Mouse (Mus musculus) gastrocnemius, postnatal 25 days (tissue): Measurements from ENCODE around the gene Gm13128. TPM values are rescaled to one million over a fixed set of nuclear protein-coding genes. Genes with fewer than 3 reads are reported as not detected.
"Not testable (repeated sequence)": the region's sequence is repeated elsewhere in the genome, so short reads cannot be mapped to it uniquely, and the experiment has no call there.

ENCODE experiments used
- DNase-seq: peaks from one replicate; pipeline ENCODE4 v3.0.0; 2022
- long read RNA-seq, 2 experiments: library from polyadenylated mRNA; stranded (forward); transcript quantifications; one replicate each; pipeline ENCODE4 v2.0.0; 2021
- total RNA-seq, 2 experiments: library from RNA; stranded (reverse); gene quantifications; 1 replicate in 1 of 2; 2 replicates in 1 of 2; pipeline ENCODE4 v1.2.3; 2021

Gene Gm13128
- not detected for total RNA-seq
- long read RNA-seq, experiment 1 = 0 reads
- long read RNA-seq, experiment 2 = 0 reads

DNA sequence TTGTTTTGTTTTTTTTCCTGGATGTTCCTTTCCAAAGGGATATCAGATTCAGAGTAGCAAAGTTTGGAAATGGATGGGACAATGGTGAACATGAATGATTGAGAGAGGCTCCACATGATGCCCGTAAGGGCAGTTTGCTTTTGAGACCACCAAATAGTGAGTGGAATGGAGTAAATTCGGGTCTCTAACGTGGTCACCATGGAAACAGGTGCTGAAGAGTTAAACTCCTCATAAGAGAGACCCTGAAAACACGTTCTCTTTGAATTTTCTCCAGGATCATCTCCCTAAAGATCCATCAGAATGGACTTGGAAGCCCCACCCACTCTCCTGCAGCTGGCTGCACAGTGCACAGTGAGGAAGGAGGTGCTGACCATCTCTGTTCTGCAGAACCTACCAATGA, at the start of gene Gm13128:
Gene Gm13128, plus strand, starts transcription at position 301 of the 400 bp plus-strand sequence.
- DNase-seq = not testable (repeated sequence)

DNA sequence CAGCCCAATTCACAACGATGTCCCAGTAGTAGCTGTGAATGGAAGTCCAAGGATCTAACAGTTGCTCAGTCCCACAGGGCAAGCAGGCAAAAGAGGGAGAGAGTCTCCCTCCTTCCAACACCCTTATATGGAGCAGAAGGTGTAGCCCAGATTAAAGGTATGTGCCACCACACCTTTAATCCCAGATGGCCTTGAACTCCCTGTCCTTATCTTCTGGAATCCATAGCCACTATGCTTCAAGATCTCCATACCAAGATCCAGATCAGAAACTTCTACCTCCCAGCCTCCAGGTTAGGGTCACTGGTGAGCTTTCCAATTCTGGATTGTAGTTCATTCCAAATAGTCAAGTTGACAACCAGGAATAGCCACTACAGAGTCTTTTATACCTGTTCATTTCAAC, 49.7 kb upstream of the Gm13128 start, which contains the start of gene Pramel5:
Gene Pramel5, minus strand, starts transcription at position 101 of the 400 bp plus-strand sequence.
- DNase-seq = not testable (repeated sequence)

DNA sequence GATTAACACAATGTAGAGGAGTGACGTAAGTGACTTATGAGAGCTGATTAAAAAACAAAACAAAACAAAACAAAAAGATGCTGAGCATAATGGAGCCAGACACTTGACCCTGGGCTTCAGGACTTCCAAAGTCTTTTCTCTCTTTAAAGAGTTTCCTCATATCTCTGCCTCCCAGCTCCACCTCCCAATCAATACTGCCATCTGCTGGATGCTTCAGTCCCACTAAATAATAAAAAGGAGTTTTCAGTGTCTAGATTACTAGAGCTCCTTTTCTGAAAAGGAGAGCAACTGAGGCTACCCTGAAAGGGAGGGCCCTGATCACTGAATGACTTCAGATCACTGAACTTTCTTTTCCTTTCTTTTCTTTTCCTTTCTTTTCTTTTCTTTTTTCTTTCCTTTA, 30.6 kb upstream of the Gm13128 start:
- DNase-seq = not testable (repeated sequence)

- DNase-seq = not testable (repeated sequence)
Observed at GRCm38 (mm10) chr4:144312666-144313460, 17.2 kb upstream of the Gm13128 start.

GRCm38 (mm10) chr4:144335856-144336255, 5.8 kb downstream of the Gm13128 start:
- DNase-seq = not testable (repeated sequence)

DNA sequence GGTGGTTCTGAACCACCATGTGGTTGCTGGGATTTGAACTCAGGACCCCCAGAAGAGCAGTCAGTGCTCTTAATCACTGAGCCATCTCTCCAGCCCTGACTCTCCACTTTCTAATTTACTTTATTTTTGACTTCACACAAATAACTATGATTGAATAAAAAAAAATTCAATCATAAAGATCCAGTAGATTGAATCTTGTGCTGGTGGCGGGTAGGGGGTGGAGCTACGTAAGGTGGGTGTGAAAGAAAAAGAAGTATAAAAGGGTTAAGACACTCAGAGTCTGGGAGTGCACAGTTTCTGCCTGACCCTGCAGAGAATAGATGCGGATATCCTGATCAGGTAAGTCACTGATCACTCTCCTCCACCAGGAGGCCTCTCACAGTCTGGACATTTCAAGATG, 27.6 kb downstream of the Gm13128 start, which contains the start of gene Gm13119:
Gene Gm13119, plus strand, starts transcription at position 301 of the 400 bp plus-strand sequence.
- DNase-seq = not testable (repeated sequence)

DNA sequence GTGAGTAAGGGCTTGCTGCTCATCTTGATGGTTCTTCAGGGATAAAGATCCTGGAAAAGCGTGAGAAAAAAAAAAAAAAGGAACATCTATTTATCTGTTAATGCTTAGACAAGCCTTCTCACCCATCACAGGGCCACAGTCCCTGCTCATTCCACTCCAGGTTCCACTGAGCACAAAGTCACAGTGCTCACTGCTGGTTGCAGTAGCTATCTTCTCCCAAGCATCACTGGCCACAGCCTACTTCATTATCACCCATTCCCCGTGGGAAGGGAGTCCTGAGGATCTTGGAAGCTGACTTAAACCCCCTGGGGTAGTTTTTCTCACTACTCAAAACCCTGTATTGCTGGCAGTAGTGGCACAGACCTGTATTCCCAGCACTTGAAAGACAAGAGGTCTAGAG, 47.9 kb downstream of the Gm13128 start, which contains the start of gene Pramef20:
Gene Pramef20, minus strand, starts transcription at position 23 of the 400 bp plus-strand sequence.
- no peak for DNase-seq

Other genes starting within 250 kb of the Gm13128 start
- not detected for gene Gm13102, start 223.8 kb upstream of the Gm13128 start, total RNA-seq
- gene Oog3, start 167.6 kb upstream of the Gm13128 start, total RNA-seq = not detected
- gene Oog2, start 139.5 kb upstream of the Gm13128 start, total RNA-seq = not detected
- gene C87977, start 116.9 kb upstream of the Gm13128 start, total RNA-seq = not detected
- not detected for gene Pramel5, start 49.8 kb upstream of the Gm13128 start, total RNA-seq
- not detected for gene Gm13119, start 27.7 kb downstream of the Gm13128 start, total RNA-seq
- gene Pramef20, start 47.7 kb downstream of the Gm13128 start, total RNA-seq = not detected
- gene Pramef12, start 78.2 kb downstream of the Gm13128 start, total RNA-seq = not detected
- not detected for gene 1700012P22Rik, start 108.5 kb downstream of the Gm13128 start, total RNA-seq
- not detected for gene Gm9944, start 123.1 kb downstream of the Gm13128 start, total RNA-seq
- not detected for gene Aadacl3, start 133.5 kb downstream of the Gm13128 start, total RNA-seq
- gene 9430007A20Rik, start 189.6 kb downstream of the Gm13128 start, total RNA-seq = not detected
- not detected for gene Gm13124, start 234.9 kb downstream of the Gm13128 start, total RNA-seq